ENCODE assay signal across 8 mouse cellular contexts in the genomic region with DNA sequence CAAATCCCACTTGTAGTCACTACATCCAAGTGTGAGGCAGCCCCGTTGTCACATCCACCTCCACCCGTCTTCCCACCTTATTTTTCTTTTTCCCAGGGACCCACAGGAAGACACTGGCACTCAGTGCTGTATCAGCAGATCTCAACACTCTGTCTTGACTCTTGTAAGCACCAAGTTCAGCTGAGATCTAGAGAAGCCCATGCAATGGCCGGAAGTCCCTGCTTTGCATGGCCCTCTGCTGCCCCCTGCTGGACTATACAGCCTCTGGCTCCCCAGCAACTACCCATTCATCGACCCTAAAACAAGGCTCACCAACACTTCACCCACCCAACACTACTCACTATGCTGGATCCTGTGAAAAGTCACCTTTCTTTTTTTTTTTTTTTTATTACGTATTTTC. TPM values are rescaled to one million over a fixed set of nuclear protein-coding genes. Genes with fewer than 3 reads are reported as not detected.
DNase-seq lines count a peak whose midpoint lies in the region; ATAC-seq lines count a peak whose summit lies in the region.

No protein-coding gene starts in this region.

- DNase-seq in T-cell, adult 2 months (ENCODE audit: low spot score), result peak; percentile 88
- DNase-seq in gastrocnemius, adult 8-10 months (ENCODE audit: low spot score in 2 of 2), result peak; percentile 76 to 78
- peak; percentile 92 for DNase-seq in induced T-regulatory cell, adult 2 months (ENCODE audit: low read depth)
- DNase-seq in left cerebral cortex, adult 8-10 months (ENCODE audit: low spot score in 2 of 2), result peak; percentile 60 to 62
- DNase-seq in right cerebral cortex, postnatal 14 days, result peak; percentile 95
- peak; percentile 92 for DNase-seq in urinary bladder, postnatal 25 days (ENCODE audit: low spot score)

- peak; percentile 92 for ATAC-seq in common myeloid progenitor, adult 5-6 weeks (replicated peaks; ENCODE audit: low read depth, poor library complexity, severe bottlenecking)
- ATAC-seq in megakaryocyte progenitor cell, adult 5-6 weeks (replicated peaks; ENCODE audit: poor library complexity), result peak; percentile 96

RNA-seq across cellular contexts. Expression of gene Ctr9, which starts 13.9 kb away (rescaled TPM):
- total RNA-seq in common myeloid progenitor, adult 5-6 weeks (2017), result 87.3 and 90.9 TPM in 2 replicates
- 10 to 100 TPM; 13.3 to 16.2 (median 14.9) TPM for total RNA-seq in gastrocnemius, adult 8-10 months (2022)
- total RNA-seq in left cerebral cortex, adult 8-10 months (2022), result 10 to 100 TPM; 38.2 to 40.9 (median 39.2) TPM
- total RNA-seq in megakaryocyte progenitor cell, adult 5-6 weeks (2015), result 34.7 and 37.1 TPM in 2 replicates
- 73.5 and 78.5 TPM in 2 replicates for total RNA-seq in megakaryocyte progenitor cell, adult 5-6 weeks (2017)

RNA-seq across cellular contexts. Expression of gene Mrvi1, which starts 32.6 kb away (rescaled TPM):
- 3.4 and 7.0 TPM in 2 replicates for total RNA-seq in common myeloid progenitor, adult 5-6 weeks (2017)
- total RNA-seq in gastrocnemius, adult 8-10 months (2022), result 1 to 10 TPM; 4.0 to 5.6 (median 4.2) TPM
- total RNA-seq in left cerebral cortex, adult 8-10 months (2022), result 1 to 10 TPM; 2.1 to 3.6 (median 3.3) TPM
- total RNA-seq in megakaryocyte progenitor cell, adult 5-6 weeks (2015), result 0.15 and 0.91 TPM in 2 replicates
- total RNA-seq in megakaryocyte progenitor cell, adult 5-6 weeks (2017), result not detected in 2 replicates

Comparison
In these comparisons a context has a peak if more than half of its experiments do, and no peak if none do; other contexts are left out.
1. Peak in every context shown above with its lines: DNase-seq and ATAC-seq.